ENCODE assay signal across 20 mouse cellular contexts in genomic region chr5:129406259-129406658, GRCm38 (mm10).
A peak's percentile ranks its signal among the peaks of the same experiment; 100 is the strongest.
DNase-seq lines count a peak whose midpoint lies in the region; ATAC-seq and TF ChIP-seq lines count a peak whose summit lies in the region.
"Had no signal": no experiment of that assay in that cellular context is flagged by ENCODE, and none has a peak within 500 bp of the region (broad histone marks: within the 10 kb centered on the region; RNA-seq: fewer than 3 reads in every experiment).

No protein-coding gene starts in this region.

- peak; percentile 52 for DNase-seq in cerebellum, adult 11-12 months
- no peak for DNase-seq in cerebellum, adult 8-10 months
- DNase-seq in cerebellum, postnatal 14 days: peak; percentile 60 to 66
- DNase-seq in cerebellum, adult 11 months: no peak
- DNase-seq in midbrain, postnatal 0 days (ENCODE audit: low spot score): peak; percentile 48
- no peak for DNase-seq in adrenal gland, adult 2 months
- DNase-seq: adrenal gland, postnatal 10 days; B cell, adult 2 months; gastrocnemius, adult 2 months; gastrocnemius, postnatal 25 days; kidney, adult 11 months had no signal

- WGBS in midbrain, postnatal 0 days: 67% methylated on average over 4 of the region's 4 CpGs
- WGBS in midbrain, embryonic 15.5 days: 76% methylated on average over 4 of the region's 4 CpGs

- no peak for TF ChIP-seq CTCF in midbrain, postnatal 0 days (IDR thresholded peaks at IDR 0.05)

- no peak overlapping the region for H3K27ac ChIP-seq in midbrain, postnatal 0 days (ENCODE audit: low read depth, low read length)
- H3K27ac ChIP-seq in midbrain, embryonic 15.5 days: no peak overlapping the region
- H3K27ac ChIP-seq: forebrain, embryonic 10.5 days; gastrocnemius, adult 2 months; hindbrain, embryonic 15.5 days had no signal

- no peaks in the 10 kb centered on the region for H3K36me3 ChIP-seq in midbrain, postnatal 0 days (ENCODE audit: insufficient read depth, low read length)
- no peaks in the 10 kb centered on the region for H3K36me3 ChIP-seq in midbrain, embryonic 15.5 days (replicated peaks)
- H3K36me3 ChIP-seq: embryonic facial prominence, embryonic 15.5 days; forebrain, embryonic 10.5 days; G1E; heart, embryonic 12.5 days; hindbrain, embryonic 15.5 days had no signal

- no peaks in the 10 kb centered on the region for H3K4me1 ChIP-seq in midbrain, postnatal 0 days (ENCODE audit: insufficient read depth, low read length)
- H3K4me1 ChIP-seq in midbrain, embryonic 15.5 days: no peaks in the 10 kb centered on the region
- H3K4me1 ChIP-seq: forebrain, embryonic 10.5 days; heart, embryonic 12.5 days had no signal

- no peak overlapping the region for H3K4me3 ChIP-seq in midbrain, postnatal 0 days (ENCODE audit: low read depth, low read length)
- H3K4me3 ChIP-seq in midbrain, embryonic 15.5 days: no peak overlapping the region
- H3K4me3 ChIP-seq: embryonic facial prominence, embryonic 15.5 days; erythroblast, embryonic 14.5 days; forebrain, embryonic 10.5 days; gastrocnemius, adult 2 months; heart, embryonic 12.5 days; hindbrain, embryonic 15.5 days had no signal

- H3K27me3 ChIP-seq in midbrain, postnatal 0 days (ENCODE audit: insufficient read depth, low read length): no peaks in the 10 kb centered on the region
- H3K27me3 ChIP-seq in midbrain, embryonic 15.5 days (replicated peaks): no peaks in the 10 kb centered on the region
- H3K27me3 ChIP-seq: embryonic facial prominence, embryonic 15.5 days; heart, embryonic 12.5 days; hindbrain, embryonic 15.5 days had no signal

- H3K9ac ChIP-seq in midbrain, postnatal 0 days (replicated peaks; ENCODE audit: low read length, poor library complexity, severe bottlenecking): no peak overlapping the region
- no peak overlapping the region for H3K9ac ChIP-seq in midbrain, embryonic 15.5 days
- H3K9ac ChIP-seq: embryonic facial prominence, embryonic 15.5 days; heart, embryonic 12.5 days; hindbrain, embryonic 15.5 days had no signal

- no peaks in the 10 kb centered on the region for H3K9me3 ChIP-seq in midbrain, postnatal 0 days (ENCODE audit: low read length)
- no peaks in the 10 kb centered on the region for H3K9me3 ChIP-seq in midbrain, embryonic 15.5 days
- H3K9me3 ChIP-seq: embryonic facial prominence, embryonic 15.5 days; forebrain, embryonic 10.5 days; heart, embryonic 12.5 days; hindbrain, embryonic 15.5 days had no signal

- no peak for ATAC-seq in midbrain, postnatal 0 days (ENCODE audit: low FRiP score)
- no peak for ATAC-seq in midbrain, embryonic 15.5 days (replicated peaks)
- ATAC-seq: CD4-positive, CD25-positive, alpha-beta regulatory T cell, adult 4 months; forebrain, embryonic 14.5 days had no signal

- no peak overlapping the region for H3K4me2 ChIP-seq in midbrain, postnatal 0 days (ENCODE audit: low read depth, low read length, poor library complexity, severe bottlenecking)
- no peak overlapping the region for H3K4me2 ChIP-seq in midbrain, embryonic 15.5 days
- H3K4me2 ChIP-seq: embryonic facial prominence, embryonic 15.5 days; heart, embryonic 12.5 days; hindbrain, embryonic 15.5 days had no signal

Comparison
In these comparisons a context has a peak if more than half of its experiments do, and no peak if none do; other contexts are left out.
1. DNase-seq: peak in cerebellum, adult 11-12 months (single experiment), cerebellum, postnatal 14 days (2 of 2) and midbrain, postnatal 0 days (single experiment); none in cerebellum, adult 8-10 months (single experiment), cerebellum, adult 11 months (single experiment) and adrenal gland, adult 2 months (single experiment).